Mouse (Mus musculus) kidney, postnatal 25 days (tissue): ENCODE data around the gene Ccdc8.

Source experiments
- DNase-seq, 2 experiments: peaks; one replicate each; pipeline ENCODE4 v3.0.0; 2021; ENCODE audit warnings: mixed read lengths in 2 of 2

Ccdc8 gene

GRCm38 (mm10) chr7:16978173-16978572 lies 14.3 kb upstream of the Ccdc8 start:
- no peak for DNase-seq

GRCm38 (mm10) chr7:16978593-16978992 lies 13.9 kb upstream of the Ccdc8 start:
- no peak for DNase-seq

- DNase-seq, result peak; percentile 48 to 57
Observed at GRCm38 (mm10) chr7:16980348-16980747, 12.2 kb upstream of the Ccdc8 start.

GRCm38 (mm10) chr7:16982859-16983568 lies 9.5 kb upstream of the Ccdc8 start, which contains the start of gene Gm42372:
TSS of gene Gm42372 (plus strand) at chr7:16983086.
- peak in 1 of 2 experiments; percentile 40 for DNase-seq

- DNase-seq, result no peak
Observed at GRCm38 (mm10) chr7:16987541-16988149, 4.9 kb upstream of the Ccdc8 start.

- peak in 1 of 2 experiments; percentile 46 for DNase-seq
Observed at GRCm38 (mm10) chr7:16988405-16988804, 4.1 kb upstream of the Ccdc8 start.

GRCm38 (mm10) chr7:16990006-16990744 lies 2.3 kb upstream of the Ccdc8 start:
- DNase-seq, result no peak

GRCm38 (mm10) chr7:16991681-16992450 lies 642 bp upstream of the Ccdc8 start:
- DNase-seq, result no peak

- peak; percentile 72 to 86 for DNase-seq
Observed at GRCm38 (mm10) chr7:16993651-16994399, 1.3 kb downstream of the Ccdc8 start.

GRCm38 (mm10) chr7:16994400-16994799 lies 1.9 kb downstream of the Ccdc8 start:
- no peak for DNase-seq

- no peak for DNase-seq
Observed at GRCm38 (mm10) chr7:16995345-16995744, 2.8 kb downstream of the Ccdc8 start.

GRCm38 (mm10) chr7:16999233-16999632 lies 6.7 kb downstream of the Ccdc8 start:
- no peak for DNase-seq

- peak; percentile 84 to 92 for DNase-seq
Observed at GRCm38 (mm10) chr7:16999650-17000049, 7.1 kb downstream of the Ccdc8 start.

GRCm38 (mm10) chr7:17002375-17003195 lies 10.1 kb downstream of the Ccdc8 start:
- peak; percentile 86 to 89 for DNase-seq

- DNase-seq, result peak; percentile 50 to 81
Observed at GRCm38 (mm10) chr7:17003230-17003960, 10.9 kb downstream of the Ccdc8 start.

GRCm38 (mm10) chr7:17004716-17005115 lies 12.2 kb downstream of the Ccdc8 start:
- peak; percentile 62 to 80 for DNase-seq

- DNase-seq, result peak; percentile 59 to 74
Observed at GRCm38 (mm10) chr7:17007300-17007699, 14.8 kb downstream of the Ccdc8 start.

- DNase-seq, result no peak
Observed at GRCm38 (mm10) chr7:17009326-17010009, 17.0 kb downstream of the Ccdc8 start.

GRCm38 (mm10) chr7:17010010-17010347 lies 17.5 kb downstream of the Ccdc8 start:
- DNase-seq, result no peak
